Mouse (Mus musculus) T-helper 1 cell (primary cell): ENCODE measurements around the gene Ptprt.

Experiments
- in situ Hi-C: fragments of 300-600 bp; cut with MboI, MseI; formaldehyde crosslinking; loops from one replicate; pipeline ENCODE4 v1.15.1; 2025; ENCODE audit warnings: high pct_unique_total_duplicates

Ptprt gene

GRCm38 (mm10) chr2:162660941-162661386, at the start of gene Ptprt:
Gene Ptprt (minus strand): TSS chr2:162661147.
- in situ Hi-C loops, result no loop called here

- in situ Hi-C loops, result no loop called here
Observed at GRCm38 (mm10) chr2:162710443-162710842, 49.5 kb upstream of the Ptprt start.

GRCm38 (mm10) chr2:162699691-162700090, 38.7 kb upstream of the Ptprt start:
- in situ Hi-C loops, result no loop called here

GRCm38 (mm10) chr2:162699036-162699435, 38.1 kb upstream of the Ptprt start:
- in situ Hi-C loops, result no loop called here

- in situ Hi-C loops, result no loop called here
Observed at GRCm38 (mm10) chr2:162698068-162698467, 37.1 kb upstream of the Ptprt start.

GRCm38 (mm10) chr2:162697151-162697550, 36.2 kb upstream of the Ptprt start:
- in situ Hi-C loops, result no loop called here

GRCm38 (mm10) chr2:162692143-162692542, 31.2 kb upstream of the Ptprt start:
- in situ Hi-C loops, result no loop called here

- in situ Hi-C loops, result loop anchor here (10.0 kb wide), 1 partner anchor 832 kb away; no protein-coding TSS in a partner anchor
Observed at GRCm38 (mm10) chr2:162682674-162683073, 21.7 kb upstream of the Ptprt start.

GRCm38 (mm10) chr2:162662431-162662970, 1.6 kb upstream of the Ptprt start:
- in situ Hi-C loops, result no loop called here

- in situ Hi-C loops, result no loop called here
Observed at GRCm38 (mm10) chr2:162661733-162662132, 786 bp upstream of the Ptprt start.

- in situ Hi-C loops, result no loop called here
Observed at GRCm38 (mm10) chr2:162660231-162660940, 561 bp downstream of the Ptprt start.

- in situ Hi-C loops, result loop anchor here (10.0 kb wide), 1 partner anchor 1594 kb away; no protein-coding TSS in a partner anchor
Observed at GRCm38 (mm10) chr2:162658997-162659396, 1.9 kb downstream of the Ptprt start.

GRCm38 (mm10) chr2:162657541-162657940, 3.4 kb downstream of the Ptprt start:
- in situ Hi-C loops, result loop anchor here (10.0 kb wide), 1 partner anchor 1593 kb away; no protein-coding TSS in a partner anchor

- in situ Hi-C loops, result loop anchor here (10.0 kb wide), 1 partner anchor 1590 kb away; no protein-coding TSS in a partner anchor
Observed at GRCm38 (mm10) chr2:162654416-162654815, 6.5 kb downstream of the Ptprt start.

- in situ Hi-C loops, result no loop called here
Observed at GRCm38 (mm10) chr2:162638676-162639075, 22.3 kb downstream of the Ptprt start.

- in situ Hi-C loops, result no loop called here
Observed at GRCm38 (mm10) chr2:162637537-162637936, 23.4 kb downstream of the Ptprt start.

- in situ Hi-C loops, result no loop called here
Observed at GRCm38 (mm10) chr2:162636387-162637009, 24.4 kb downstream of the Ptprt start.

GRCm38 (mm10) chr2:162634901-162635300, 26.0 kb downstream of the Ptprt start:
- in situ Hi-C loops, result no loop called here

- in situ Hi-C loops, result no loop called here
Observed at GRCm38 (mm10) chr2:162626076-162626475, 34.9 kb downstream of the Ptprt start.

- in situ Hi-C loops, result no loop called here
Observed at GRCm38 (mm10) chr2:162624707-162625106, 36.2 kb downstream of the Ptprt start.

- in situ Hi-C loops, result no loop called here
Observed at GRCm38 (mm10) chr2:162614256-162614655, 46.7 kb downstream of the Ptprt start.

- in situ Hi-C loops, result no loop called here
Observed at GRCm38 (mm10) chr2:162613480-162613879, 47.5 kb downstream of the Ptprt start.

- in situ Hi-C loops, result no loop called here
Observed at GRCm38 (mm10) chr2:162602721-162603120, 58.2 kb downstream of the Ptprt start.
